Mouse (Mus musculus): ENCODE measurements around the gene Slc9a9.
A peak's percentile ranks its signal among the peaks of the same experiment; 100 is the strongest.

Slc9a9 gene

GRCm38 (mm10) chr9:94833836-94834235 is 164.1 kb downstream of the Slc9a9 start:
- DNase-seq (ENCODE audit: low spot score in 2 of 2): no peak

- no peak for DNase-seq (ENCODE audit: low spot score in 2 of 2)
These were observed 167.7 kb downstream of the Slc9a9 start for GRCm38 (mm10) chr9:94837384-94837783.

DNA sequence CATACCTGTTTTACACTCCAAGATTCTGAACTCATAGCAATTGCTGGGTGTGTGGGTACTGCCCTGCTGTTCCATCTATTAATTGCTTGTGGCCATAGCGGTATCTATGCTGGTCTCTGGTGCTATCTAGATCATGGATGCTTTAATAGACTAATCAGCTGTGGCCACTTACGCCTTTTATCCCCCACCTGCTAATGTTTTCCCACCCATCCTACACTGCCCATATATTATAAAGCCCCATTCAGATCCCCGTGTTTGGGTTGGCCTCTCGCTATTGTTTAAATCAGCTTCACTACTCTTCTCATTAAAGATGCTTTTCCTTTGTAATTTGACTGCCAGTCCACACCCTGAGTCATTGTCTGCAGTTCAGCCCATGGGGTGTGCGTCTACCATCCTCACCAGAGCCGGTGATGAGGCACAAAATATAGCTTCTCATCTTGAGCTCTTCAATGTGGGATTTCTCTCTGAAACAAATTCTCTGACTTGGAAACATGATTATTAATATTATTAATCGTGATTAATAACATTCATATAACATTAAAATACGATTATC is 168.8 kb downstream of the Slc9a9 start:
- no peak for DNase-seq (ENCODE audit: low spot score in 2 of 2)

DNA sequence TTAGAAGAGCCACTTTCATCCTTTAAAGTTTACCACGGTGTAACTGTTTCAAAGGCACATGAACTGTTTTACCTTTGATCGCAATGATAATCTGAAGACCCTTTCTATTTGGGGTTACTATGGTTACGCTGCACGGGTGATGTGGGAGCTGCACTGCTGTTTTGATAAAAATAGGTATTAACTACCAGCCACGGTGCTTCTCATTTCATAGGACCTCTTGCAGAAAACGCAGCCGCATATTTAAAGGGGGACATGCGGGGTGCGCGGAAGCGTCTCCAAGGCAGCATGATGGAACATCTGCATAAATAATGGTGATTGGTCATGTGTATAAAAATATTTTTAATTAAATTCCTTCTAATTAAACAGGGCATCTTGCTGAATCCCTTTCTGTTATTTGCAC is 169.5 kb downstream of the Slc9a9 start:
- DNase-seq (ENCODE audit: low spot score in 2 of 2): no peak

DNA sequence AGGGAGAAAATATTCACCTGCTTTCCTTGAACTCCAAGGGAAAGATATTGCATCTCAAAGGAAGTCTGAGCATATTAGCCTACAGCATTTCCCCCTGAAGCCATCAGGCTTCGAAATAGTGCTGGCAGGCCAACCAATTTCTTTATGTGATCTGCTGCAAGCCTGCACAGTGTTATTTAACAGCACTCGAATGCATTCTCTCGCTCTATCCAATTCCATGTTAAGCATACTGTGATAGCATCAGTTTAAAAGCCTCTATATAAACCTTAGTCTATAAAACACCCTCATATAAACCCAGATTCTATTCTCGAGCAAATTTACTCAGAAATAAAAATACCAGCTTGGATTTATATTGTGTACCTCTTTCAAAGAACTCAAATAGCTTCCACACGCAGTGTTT is 170.7 kb downstream of the Slc9a9 start:
- no peak for DNase-seq (ENCODE audit: low spot score in 2 of 2)

GRCm38 (mm10) chr9:94840972-94841371 is 171.3 kb downstream of the Slc9a9 start:
- no peak for DNase-seq (ENCODE audit: low spot score in 2 of 2)

DNA sequence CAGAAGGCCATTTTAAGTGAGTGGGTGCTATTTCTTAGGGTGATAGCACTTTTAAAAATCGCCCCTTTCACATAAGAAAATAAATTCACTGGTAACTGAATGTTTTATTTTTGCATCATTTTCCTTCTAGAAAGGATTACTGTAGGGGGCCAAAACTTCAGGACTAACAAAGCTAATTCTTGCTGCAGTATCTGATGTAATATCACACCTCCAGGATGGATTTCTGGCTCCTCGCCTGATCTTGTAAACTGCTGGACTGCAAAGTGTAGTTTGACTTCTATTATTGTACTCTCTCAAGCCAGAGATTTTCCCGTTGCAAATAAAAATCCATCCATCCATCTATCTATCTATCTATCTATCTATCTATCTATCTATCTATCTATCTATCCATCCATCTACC is 174.5 kb downstream of the Slc9a9 start:
- DNase-seq (ENCODE audit: low spot score in 2 of 2): no peak

- no peak for DNase-seq (ENCODE audit: low spot score in 2 of 2)
These were observed 177.9 kb downstream of the Slc9a9 start for GRCm38 (mm10) chr9:94847624-94848023.

DNA sequence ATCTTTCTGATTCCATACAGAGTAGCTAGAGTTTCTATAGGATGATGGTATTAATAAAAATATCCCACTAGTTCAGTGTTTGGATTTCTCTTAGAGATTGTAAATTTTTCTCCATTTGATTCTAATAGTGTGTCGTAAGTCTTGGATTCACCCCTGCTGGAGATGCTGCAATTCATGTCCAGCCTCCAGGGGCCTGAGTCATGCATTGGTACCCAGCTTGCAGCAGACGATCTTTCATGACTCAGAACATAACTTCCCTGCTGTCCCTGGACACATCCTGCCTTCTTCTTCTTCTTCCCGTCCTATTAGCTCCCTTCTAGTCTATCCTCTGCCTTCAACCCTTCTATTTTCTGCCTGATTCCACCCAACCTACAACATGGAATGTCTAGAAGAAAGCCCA is 181.8 kb downstream of the Slc9a9 start:
- no peak for DNase-seq (ENCODE audit: low spot score in 2 of 2)

DNA sequence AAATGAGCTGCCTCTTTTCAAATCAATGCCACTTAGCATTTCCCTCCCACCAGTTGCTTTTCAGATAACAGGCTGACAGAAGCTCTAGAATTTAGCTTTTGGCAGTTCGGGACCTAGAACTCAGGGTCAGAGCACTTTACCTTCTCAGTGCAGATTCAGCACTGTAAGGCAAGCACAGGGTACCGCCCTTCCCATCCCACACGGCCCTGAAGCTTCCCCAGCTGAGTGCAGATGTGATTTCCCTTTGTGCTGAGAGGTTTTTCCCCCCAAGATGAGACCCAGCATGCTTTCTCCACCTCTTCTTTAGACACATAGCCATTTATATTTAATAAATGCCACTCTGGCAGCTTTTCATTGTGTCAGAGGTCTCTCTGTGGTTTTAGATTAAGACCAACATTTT is 186.4 kb downstream of the Slc9a9 start:
- no peak for DNase-seq (ENCODE audit: low spot score in 2 of 2)

DNA sequence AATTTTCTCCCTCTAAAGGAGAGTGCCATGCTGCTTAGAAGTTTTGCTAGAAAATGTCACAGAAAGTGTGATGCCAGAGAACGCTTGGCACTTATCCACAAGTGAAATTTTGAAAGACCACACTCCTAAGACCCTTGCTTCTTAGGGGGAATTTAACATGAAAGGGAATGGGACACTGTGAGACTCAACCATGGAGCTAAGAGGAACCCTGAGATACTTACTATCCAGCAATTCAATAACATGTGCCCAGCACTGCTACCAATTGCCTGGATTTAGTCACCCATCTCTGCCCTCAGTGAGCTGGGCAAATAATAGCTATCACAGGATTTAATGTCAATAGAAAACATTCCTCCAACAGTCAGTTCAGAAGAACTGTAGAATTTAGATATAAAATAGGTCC is 198.8 kb downstream of the Slc9a9 start:
- no peak for DNase-seq (ENCODE audit: low spot score in 2 of 2)

DNA sequence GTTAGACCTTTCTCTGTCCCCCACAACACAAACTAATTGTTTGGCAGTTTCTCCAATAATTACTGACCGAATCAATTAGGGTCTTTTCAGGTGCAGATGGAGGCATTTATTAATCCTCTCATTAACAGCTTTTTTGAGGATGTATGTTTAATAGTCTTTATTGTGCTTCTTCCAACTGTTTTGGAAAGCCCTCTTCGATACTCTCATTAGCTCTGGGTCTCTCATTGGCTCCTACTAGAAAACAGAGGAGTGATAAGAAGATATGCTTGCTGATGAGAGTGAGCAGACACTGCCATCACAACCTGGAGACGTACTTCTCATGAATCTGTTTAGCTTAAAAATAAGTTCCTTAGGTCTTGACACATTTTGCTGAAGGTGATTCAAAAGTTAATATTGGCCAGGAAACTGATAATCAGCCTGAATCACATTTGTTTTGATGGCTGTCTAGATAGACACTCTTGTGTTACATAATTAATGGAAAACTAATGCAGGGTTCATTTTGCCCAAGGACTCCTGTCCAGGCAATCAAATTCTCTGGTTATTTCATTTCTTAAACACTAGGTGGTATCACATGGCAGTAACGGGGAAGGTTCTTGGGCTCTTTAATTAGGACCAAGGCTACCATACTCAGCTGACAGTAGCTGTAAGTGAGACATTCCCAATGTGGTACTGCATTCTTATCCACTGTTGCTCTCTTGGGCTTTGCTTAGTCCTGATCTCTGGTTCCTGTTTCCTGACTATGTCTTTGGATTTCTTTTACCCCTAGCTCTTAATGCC is 199.5 kb downstream of the Slc9a9 start:
- DNase-seq (ENCODE audit: low spot score in 2 of 2): no peak

GRCm38 (mm10) chr9:94882517-94882916 is 212.8 kb downstream of the Slc9a9 start:
- DNase-seq (ENCODE audit: low spot score in 2 of 2): no peak

GRCm38 (mm10) chr9:94883435-94883834 is 213.7 kb downstream of the Slc9a9 start:
- no peak for DNase-seq (ENCODE audit: low spot score in 2 of 2)

DNA sequence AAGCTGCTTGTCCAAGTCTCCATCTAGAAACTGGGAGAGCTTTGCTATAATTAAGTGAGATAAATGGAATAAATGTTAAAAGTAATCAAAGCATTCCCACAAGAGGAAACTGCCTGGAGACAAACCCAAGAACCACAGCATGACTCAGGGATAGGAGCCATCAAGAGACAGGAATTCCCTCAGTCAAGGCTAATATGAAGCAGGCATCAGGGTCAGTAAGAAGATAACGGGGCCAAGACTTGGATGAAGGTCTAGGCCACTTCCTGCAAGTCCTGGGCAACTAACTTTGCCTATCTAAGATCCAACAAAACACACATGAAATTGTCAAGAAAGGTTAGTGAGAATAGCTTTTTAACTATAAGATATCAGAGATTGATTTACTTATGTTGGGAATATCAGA is 215.4 kb downstream of the Slc9a9 start:
- no peak for DNase-seq (ENCODE audit: low spot score in 2 of 2)

DNA sequence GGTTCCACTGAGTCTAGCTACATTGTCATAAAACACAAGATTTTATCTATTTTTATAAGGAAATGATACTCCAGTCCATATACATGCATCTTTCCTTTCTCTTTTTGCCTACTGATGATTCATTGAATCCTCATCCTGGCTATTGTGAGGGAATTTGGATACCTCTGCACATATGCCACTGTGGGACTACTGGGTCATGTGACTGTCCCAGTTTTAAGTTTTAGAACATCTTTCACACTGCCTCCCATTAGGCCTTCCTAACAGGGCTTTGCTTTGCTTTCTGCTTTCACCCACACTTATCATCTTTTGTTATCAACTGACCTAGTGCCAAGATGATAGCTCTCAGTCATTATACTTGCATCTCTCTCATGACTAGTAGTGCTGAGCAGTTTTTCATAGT is 219.9 kb downstream of the Slc9a9 start:
- DNase-seq (ENCODE audit: low spot score in 2 of 2): no peak

DNA sequence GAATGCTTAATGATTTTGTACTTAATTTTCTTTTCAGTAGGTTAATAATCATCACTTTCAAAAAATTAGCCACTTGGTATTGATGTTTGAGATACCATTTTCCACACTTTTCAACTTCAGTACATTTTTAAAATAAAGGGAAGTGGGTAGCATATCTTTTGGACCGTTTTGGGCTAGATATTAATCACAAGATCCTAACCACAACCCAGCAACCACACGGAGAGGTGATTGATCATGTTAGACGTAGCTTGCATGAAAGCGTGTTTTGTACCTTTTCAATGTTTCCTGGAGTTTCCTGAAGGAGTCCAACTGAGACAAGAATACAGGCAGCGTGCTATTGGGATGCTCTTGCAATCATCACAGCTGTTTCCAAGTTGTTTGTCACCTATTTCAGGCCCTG is 226.2 kb downstream of the Slc9a9 start:
- DNase-seq (ENCODE audit: low spot score in 2 of 2): no peak

DNA sequence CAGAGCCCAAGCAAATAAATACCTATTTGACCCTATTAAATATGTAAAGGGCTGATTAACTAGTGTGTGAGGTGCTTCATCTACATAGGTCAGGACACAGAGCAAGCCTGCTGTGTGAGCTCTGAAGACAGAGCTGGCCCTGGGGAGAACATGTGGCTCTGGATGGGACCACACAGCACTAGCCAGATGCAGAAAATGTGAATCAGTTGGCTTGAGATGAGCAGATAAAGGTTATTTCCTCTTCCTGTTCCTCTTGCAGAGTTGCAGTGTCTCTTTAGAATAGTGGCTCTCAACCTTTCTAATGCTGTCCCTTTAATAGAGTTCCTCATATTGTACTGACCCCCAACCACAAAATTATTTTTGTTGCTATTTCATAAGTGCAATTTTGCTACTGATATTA is 234.5 kb downstream of the Slc9a9 start:
- DNase-seq (ENCODE audit: low spot score in 2 of 2): no peak

DNA sequence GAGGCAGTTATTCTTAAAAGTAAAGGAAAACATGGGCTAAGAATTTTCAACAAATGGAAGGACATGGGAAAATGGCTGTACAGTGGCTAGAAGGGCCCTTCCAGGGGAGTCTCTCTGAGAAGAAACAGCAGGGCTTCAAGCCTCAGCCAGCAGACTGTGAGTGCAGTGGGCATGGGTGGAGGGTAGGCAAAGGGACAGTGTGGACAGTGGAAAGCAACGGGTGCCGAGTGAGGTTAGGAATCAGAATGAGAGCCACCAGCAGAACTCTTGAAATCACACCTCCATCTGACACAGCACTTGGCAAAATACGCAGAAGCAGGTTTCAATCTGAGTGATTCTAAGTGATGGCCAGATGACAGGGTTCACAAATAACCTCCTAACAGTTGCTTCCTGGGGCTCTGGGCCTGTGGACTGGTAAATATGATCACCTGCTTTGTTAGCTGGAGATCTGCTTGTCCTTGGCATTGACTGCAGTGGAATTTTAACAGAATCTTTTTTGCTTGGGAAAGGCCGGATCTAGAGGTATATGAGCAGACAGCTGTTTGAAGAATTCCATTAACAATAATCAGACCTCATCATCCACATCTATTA is 237.4 kb downstream of the Slc9a9 start:
- no peak for DNase-seq (ENCODE audit: low spot score in 2 of 2)

DNA sequence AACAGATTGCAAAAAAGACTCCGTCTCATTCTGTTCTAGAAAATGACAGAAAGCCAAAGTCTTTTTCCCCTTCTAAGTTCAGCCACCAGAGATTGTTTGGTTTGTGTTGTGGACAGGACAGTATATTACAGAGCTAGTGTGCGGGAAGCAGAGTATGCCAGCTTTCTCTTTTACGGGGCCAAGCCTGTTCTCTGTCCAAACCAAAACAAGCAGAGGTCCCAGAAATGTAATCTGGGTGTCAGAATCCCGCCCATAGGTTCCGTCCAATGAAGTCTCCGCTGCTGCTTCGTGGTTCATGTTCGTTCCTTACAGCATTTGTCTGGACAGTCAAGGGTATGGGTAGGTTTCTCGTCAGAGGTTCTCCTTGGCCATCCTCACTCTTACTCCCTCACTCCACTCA is 242.4 kb downstream of the Slc9a9 start:
- peak; percentile 7 to 19 for DNase-seq (ENCODE audit: low spot score in 2 of 2)

DNA sequence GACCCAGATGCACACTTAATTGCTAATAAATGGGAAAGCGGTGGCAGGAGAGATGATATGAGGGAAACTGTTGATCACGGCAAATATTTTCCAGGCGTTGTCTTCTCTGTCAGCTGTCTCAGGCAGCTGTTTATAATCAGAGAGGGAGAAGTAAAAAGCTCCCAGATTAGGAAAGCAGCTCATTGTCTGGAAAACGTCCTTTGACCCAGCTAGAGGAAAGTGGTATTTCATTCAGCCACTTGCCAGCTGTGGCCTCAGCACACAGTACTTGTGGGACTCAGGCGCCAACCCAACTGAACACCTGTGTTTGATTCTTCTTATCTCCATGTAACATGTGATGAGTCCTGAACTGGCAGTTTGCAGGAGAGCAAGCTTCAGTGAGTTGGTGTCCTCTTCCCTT is 252.4 kb downstream of the Slc9a9 start:
- DNase-seq (ENCODE audit: low spot score in 2 of 2): no peak

- DNase-seq (ENCODE audit: low spot score in 2 of 2): no peak
These were observed 256.1 kb downstream of the Slc9a9 start for GRCm38 (mm10) chr9:94925845-94926244.

DNA sequence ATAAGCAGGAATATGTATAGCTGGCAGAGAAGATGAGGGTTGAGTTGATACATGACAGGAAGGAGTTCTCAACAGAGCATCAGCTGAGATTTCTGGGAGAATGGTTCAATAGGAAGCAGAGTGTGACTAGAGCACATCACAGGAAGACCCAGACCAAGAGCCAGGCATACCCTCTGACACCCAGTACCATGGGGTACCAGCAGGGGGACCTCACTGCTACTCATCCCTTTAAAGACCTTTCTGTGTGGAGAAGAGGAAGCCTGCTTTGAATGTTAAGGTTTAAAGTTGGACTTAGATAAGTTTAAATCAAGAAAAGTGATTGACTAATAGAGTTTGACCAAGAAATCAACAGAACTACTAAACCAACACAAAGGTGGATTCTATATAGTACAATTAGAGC is 257.4 kb downstream of the Slc9a9 start:
- DNase-seq (ENCODE audit: low spot score in 2 of 2): no peak

Measured in heart, adult 9 months (tissue).